Mouse (Mus musculus) lung, postnatal 4 days (tissue): ENCODE measurements at regions not wholly inside any gene's neighbourhood (a gene's known extent, or its start where the extent isn't known, plus 50 kb on each side); places are given as distances from the start of the nearest gene placed in this dataset.

Experiments
- DNase-seq, 2 experiments: peaks; one replicate each; pipeline ENCODE4 v3.0.0; 2021

DNA sequence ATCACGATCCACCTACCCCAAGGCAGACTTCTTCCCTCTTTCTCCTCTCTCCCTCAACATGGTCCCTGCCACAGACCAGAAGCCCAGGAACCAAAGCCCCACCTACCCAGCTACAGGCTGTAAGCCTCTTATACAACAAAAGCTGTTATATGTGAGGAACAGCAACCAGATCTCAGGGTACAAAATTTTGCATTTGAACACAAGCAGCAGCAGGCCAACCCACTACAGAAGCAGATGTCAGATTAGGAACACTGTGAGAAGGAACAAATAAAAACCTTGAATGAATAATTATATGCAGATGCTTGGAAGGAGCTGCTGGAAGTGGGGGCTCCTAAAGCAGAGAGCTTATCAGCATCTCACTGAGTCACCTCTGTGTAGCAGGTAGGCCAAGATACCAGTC is 444.8 kb downstream of the Tox3 start:
- no peak for DNase-seq

DNA sequence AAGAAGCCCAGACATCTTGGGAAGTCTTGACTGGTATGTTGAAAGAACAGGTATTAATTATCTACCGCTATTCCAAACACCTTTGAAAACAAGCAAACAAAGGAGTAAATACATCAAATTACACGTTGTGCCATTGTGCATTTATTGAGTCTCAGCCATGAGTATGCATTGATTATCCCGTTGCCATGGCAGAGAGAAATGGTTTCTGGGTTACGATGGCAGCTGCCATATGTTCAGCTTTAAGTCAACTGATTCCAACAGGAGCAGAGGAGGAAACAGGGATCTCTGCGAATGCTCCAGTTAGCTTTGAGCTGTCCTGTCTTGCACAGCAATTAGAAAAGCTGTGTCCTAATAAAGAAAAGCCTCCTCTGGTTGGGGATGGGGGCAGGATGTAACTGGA is 475.4 kb downstream of the Tox3 start:
- DNase-seq, result no peak

DNA sequence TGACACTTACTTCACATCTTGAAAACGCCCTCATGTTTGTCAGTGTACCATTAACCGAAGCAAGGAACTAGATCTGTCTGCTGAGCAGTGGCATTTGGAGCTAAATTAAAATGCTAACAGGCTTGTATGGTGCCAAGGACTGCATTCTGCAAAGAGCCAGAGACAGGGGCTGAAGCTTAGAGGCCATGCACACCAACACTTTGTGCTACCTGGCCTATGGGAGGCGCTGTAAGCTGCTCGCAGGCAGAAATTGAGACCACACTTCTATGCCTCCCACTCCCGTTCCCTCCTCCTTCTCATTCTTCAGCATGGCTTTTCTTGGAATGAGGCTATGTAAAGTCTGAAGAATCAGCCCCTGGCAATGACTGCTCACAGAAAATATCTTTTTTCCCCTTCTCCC is 476.2 kb downstream of the Tox3 start:
- no peak for DNase-seq

DNA sequence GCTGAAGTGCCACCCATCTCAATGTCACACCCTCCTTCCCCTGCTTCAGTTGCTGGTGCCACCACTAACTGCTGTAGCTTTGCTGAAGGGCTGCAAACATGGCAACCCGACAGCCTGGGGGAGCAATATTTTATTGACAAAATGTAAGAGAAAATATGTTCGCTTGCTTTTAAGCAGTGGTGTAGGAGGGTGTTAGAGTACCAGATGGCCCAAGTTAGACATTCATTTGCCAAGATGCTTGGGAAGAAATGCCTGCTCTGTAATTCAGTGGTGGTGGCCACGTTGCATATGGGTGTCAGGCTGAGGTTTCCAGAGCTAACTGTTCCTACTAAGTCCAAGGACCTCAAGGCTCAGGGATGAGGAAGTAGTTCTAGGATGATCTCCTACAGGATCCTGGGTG is 488.3 kb downstream of the Tox3 start:
- no peak for DNase-seq

DNA sequence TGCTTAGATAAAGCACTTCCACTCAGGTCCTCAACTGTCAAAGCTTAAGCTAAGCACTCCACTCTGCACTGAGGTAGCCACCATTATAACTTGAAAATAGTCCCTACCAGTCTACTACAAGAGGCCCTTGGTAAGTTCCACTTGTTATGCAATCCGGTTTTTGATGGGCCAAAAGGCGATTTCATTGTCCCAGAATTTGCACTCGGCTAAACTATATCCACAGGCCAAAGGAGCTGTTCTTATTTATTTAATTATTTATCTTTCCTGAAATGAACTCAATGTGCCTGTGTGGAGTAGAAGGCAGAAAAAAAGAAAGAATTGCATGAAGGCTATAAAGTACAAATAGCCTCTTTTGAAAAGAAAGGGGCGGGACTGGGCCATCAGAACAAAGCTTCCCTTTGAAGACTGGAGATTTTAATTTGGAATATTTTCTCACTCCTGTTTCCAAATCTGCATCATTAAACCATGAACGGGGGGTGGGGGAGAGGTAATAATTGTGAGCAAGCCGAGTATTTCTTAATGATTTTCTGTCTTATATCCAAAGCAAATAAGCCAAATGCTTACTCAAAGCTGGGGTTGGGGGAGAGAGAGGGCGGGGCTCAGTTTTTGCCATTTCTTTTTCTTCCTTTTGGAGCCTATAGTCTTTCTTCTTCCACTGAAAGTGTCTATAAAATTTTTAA is 489.3 kb downstream of the Tox3 start:
- DNase-seq, result no peak

DNA sequence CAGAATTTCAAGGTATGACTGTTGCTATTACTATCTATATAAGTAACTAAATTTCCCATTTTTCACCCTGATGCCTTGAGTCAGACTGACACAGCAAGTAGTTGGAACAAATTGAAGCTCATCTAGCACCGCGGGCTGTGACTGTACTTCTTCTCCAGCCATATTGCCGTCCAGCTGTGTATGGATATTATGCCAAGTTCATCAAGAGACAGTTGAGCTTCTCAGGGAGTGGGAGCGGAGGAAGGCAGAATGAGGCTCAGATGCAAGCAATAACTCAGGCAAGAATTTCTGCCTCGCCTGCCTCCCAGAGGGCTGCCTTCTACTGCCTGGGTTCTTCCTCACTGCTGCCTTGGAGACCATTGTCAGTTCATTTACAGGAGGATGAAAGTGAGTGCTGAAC is 492.6 kb downstream of the Tox3 start:
- no peak for DNase-seq

DNA sequence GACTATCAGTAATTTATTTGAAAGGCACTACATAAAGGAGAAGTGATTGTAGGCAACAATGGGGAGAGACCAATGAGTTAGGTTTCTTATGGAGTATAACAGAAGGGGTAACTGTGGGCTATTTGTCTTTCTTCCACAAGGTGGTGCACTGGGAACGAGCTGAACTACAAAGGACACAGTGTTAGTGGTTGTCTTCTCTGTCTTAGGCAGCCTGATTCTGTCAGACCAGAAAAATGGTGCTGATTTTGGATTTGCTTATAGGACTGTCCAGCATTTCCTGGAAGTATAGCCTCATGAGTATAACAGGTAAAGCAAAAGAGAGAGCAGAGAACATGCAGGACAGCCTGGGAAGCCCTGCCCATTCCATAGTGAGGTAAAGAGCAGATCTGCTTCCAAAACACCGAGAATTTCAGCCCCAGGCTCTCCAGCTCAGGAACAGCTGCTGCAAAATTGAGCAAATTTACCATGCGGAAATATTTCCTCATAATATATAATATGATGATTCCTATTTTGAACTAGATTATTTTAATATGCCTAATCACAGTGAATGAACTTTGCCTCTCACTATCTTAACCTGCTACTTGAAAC is 497.8 kb downstream of the Tox3 start:
- DNase-seq, result peak in 1 of 2 experiments; percentile 40

DNA sequence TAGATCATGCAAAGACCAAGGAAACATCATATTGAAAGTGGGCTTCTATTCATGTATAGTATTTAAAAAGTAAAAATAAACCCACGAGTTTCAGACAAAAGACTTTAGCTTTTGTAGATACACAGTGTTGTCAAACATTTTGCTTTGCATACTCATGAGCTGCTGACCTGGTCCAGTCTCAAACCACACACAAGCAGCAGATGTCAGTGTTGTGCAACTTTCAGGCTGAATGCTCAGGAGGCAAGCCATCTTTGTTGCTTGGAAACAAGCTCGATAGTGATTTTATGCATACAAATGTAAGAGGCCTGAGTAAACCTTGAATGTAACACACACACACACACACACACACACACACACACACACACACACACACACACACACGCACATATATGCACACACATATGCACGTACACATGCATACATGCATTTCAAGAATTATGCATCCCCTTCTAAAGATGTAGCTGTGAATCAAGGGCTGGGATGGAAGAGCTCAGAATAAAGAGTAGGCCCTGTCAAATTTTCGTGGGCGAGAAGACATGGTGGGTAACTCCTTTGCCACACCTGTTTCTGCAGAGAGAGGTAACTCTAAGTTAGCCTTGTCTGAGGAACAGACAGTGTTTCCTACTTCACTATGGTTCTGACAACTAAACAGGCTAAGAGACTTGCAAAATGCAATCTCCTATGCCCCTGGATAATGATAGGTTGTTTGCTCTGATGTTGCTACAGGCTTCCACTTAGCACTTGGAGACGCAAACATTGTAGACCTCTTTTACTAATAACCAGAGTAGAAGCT is 498.5 kb downstream of the Tox3 start:
- peak; percentile 19 to 22 for DNase-seq

DNA sequence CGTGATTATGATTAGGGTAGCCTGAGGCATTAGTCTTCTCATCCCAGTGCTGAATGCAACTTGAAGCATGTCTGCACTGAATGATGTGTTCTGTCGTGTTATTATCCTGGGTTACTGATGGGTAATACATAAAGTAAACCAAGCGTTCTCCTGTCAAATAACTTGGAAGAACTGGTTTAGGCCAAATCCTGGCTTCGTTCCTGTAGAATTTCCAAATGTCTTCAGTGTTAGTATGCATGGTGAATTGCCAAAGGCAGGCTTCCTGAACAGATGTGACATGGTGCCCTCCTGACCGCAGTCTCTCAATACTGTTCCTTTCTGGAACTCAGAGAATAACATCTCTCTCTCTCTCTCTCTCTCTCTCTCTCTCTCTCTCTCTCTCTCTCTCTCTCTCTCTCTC is 509.6 kb downstream of the Tox3 start:
- DNase-seq, result no peak

DNA sequence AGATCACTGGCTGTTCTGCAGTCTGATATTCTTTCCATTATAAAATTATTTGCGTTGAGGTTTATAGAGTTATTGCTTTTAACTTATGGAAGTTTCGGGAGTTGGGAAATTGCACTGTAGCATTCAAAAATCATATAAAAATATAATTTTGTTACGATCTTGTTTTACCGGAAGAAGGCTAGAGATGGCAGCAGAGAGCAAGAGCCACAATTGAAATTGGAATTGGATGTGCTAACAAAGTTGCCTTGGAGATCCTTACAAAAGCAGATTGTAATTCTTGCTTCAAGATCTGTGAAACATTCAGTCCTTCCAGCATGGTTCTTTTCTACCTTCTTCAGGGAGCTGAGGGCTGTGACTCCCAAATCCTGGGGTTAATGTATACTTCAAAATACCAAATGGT is 514.4 kb downstream of the Tox3 start:
- no peak for DNase-seq

DNA sequence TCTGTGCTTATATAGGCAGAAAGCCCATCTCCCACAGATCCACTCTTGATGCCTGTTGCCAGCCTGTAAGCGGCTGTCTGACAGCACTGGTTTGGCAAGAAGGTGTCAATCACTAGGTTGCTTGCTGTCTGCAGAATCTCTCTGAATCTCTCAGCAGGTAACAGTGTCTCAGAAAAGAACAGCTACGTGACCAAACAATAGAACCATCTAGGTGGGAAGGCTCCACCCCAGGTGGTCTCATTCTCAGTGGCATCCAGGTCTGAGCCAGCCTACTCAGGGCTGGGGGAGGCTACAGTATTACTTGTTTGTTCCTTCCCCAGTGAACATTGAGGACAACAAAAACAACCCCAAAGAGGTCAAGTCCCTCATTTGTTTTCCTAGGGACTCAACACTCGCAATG is 523.6 kb downstream of the Tox3 start:
- DNase-seq, result no peak

DNA sequence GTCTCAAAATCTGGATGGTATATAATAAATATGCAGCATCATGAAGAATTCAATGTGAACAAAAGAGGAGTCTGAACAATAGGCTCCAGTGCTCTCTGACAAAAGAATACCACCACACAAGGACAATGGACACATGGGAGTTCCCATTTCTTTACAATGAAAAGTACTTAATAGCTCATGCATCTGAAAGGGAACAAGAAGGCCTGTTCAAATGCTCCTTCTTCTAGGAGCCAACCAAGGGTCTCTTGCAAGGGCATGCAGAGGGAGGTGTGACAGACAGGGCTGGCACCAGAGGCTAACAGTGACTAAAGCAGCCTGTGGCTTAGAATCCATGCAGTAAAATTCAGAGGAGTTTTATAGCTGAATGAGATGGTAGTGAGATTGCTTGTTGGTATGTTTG is 524.5 kb downstream of the Tox3 start:
- DNase-seq, result no peak

DNA sequence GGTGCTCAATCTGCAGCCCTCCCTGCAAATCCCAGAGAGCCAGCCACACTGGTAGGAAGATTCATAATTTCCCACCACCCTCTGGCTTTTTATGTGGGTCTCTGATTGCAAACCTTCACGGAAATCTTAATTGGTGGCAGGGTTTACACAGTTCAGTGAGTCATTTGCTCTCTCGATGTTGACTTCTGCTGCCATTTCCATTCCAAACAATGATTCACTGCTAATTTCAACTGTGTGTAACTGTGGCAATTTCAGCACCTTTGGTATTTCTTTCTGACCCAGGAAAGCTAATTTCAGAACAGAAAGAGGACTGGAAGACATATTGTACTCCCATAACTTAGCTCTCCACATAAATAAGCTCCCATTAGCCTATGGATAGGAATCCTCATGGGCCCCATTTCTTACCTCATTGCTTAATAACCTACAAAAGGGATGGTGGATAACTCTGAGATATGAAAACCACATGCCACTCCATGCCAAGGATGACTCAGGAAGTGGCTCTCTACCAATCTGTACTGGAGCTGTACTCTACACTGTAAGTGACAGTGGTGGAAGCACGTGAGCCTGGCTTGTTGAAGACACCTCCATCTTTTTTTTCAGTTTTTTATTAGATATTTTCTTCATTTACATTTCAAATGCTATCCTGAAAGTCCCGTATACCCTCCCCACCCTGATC is 536.0 kb downstream of the Tox3 start:
- no peak for DNase-seq

DNA sequence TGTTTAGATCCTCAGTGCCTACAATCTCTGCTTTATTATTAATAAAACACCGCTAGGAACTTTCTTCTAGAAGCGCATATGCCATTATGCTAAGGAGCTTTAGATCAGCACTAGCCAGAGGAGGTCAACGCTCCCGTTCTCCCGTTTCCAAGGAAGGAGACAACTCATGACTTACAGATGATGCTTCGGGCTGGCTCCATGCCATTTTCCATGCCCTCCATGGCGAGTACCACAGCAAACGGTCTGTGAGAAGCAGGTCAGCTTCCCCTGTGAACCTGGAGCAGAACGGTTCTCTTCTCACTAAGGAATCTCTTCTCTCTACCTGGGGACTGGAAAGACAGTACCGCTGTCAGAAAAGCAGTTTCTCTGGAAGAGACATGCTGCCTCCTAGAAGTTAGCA is 559.8 kb downstream of the Tox3 start:
- DNase-seq, result no peak

DNA sequence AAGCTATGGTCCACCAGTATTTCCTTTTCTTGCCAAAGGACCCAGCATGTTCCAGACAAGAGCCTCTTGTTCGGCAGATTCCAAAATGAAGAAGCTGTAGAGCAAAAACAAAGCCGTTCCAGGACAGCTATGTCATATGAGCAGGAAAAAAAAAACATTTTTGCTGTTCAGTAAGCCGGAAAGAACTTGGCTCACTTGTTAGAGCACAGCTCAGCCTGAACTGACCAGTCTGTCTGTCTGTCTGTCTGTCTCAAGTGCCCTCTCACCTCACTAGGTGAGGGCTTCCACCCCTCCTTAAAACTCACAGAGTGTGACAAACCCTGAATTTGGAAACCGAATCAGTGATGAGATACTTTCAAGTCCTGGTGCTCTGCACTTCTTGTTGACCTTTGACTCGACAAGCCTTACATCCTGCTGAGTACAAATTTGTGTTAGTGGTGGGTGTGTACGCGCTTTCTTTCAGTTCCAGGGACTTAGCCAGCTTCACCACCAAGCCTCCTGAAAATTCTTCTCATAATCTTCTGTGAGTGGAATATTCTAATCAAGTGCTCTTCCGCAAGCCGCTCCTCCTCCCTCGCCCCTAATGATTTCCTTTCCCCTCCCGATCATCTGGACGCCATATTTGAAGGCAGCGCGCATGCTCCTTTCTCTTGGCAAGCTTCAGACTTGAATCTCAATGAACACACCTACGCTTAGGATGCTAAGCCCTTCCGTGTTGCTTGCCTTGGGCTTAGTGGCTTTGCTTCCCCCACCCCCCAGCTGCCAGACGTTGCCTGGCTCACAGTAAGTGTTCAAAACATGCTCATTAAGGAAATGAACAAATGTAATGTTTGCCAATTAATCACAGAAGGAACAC is 560.9 kb downstream of the Tox3 start:
- DNase-seq, result no peak

DNA sequence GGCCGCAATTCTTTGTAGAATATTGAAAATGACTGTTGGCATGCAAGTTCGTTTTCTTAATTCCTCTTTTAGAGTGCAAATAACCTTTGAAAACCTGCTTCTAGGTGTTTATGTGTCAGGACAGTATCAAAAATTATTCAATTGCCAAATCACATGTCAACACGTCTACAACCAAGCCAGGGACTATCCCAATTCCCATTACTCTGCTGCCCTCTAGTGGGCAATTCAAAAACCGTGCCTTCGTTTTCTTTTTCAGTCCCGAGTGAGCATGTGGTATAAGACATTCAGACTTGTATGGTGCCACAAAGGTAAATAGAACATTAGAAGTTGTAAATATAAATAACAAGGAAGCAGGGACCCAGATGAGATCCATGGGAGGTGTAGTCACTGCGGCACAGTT is 563.1 kb downstream of the Tox3 start:
- DNase-seq, result peak in 1 of 2 experiments; percentile 68

DNA sequence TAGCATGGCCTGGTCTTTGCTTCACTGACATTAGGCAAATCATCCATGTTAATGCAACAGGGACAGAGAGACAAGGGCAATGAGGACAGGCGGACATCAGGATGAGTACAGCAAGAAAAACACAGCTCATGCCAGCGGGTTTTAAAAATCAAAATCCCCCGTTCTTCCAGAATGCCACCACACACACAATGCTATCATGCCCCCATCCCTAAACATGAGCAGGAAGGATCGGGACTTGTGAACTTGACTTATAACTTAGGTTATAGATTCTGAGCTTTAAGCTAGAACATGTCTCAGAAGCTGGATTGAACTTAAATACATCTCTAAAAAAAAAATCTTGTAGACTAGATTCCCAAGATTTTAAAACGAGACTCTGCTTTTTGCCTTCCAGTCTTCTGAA is 564.8 kb downstream of the Tox3 start:
- DNase-seq, result no peak

DNA sequence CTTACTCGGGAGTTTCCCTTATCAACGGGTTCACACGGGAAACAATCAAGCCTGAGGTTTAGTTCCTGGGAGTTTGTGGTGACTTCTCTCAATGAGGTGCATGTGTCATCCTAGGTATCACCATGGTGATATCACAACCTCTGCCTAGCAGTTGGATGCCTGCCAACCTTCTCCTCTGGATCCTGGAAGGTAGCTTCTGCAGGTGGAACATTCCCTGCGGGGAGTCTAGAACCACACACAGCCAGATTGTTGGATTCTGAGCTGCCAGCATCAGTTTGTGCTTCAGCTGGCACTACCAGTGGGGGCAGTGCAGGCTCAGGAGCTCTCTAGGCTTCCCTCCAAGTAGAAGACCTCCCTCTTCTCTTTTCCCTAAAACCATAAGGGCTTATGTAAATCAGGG is 581.8 kb downstream of the Tox3 start:
- DNase-seq, result no peak

DNA sequence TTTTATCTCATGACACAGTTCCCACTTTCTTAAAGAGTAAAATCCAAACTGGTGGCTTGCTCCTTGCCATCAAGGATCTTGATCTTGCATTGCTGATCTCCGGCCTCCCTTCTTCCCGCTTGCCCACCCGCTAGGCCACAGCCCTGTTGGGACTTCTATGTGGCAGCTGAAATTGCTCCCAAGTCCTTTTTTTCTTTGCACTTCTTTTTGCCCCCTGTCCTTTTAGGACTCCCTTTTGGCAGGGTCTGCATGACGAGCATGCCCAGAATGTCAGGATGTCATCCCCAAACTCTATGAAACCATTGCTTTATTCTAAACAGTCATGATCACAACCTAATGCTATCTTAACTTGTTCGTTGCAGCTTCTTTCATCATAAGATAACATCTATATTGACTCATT is 588.6 kb downstream of the Tox3 start:
- DNase-seq, result no peak

DNA sequence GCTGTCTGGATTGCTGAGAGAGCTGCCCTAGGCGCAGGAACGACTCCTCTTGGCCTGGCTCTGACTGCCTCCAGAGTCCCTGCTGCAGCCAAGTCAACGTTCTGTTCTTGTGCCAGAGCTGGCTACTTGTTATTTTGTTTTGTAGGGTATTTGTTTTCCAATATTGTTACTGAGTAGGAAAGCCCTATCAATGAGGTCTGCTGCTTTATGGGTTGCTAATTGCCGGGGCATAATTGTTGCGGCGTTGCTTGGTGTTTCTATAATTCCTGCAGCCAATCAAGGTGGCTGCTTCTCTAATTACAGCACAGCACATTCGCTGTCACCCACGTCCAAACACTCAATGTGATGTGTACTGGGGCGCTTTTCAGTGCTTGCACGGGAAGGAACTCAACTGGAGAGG is 589.4 kb downstream of the Tox3 start:
- DNase-seq, result no peak

DNA sequence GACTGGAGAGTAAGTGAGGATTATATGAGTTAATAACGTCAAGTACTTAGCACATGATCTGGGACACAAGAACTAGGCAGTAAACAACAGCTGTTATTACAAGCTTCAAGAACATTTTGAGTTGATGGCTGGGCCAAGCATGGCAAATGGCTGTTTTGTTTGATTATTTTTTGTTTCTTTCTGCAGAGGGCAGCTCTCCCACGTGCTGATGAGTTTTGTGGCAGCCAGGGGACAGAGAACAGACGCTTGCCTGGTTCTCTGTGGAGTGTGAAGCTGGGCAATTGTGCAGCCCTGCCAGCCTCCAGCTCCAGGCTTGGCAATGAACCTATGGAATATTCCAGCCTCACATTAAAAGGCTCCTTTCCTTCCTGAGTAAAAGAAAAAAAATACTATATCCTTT is 592.2 kb downstream of the Tox3 start:
- no peak for DNase-seq

DNA sequence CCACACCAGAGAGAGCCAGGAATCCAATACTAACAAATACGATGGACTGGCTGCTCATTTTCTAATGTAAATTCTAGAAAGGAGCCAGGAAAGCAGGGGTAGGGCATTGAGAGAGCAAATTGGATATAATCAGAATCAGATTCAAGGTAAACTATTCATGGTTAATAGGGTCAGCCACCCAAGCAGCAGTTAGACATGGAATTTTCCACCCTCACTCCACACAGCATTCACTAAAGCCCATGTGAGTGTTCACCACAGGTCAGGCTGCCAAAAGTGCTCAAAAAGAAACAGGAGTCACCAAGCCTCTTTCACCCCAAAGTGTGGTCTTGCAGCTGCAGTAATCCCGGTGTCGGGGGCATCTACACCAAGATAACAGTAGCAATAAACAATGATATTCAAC is 596.9 kb downstream of the Tox3 start:
- no peak for DNase-seq

DNA sequence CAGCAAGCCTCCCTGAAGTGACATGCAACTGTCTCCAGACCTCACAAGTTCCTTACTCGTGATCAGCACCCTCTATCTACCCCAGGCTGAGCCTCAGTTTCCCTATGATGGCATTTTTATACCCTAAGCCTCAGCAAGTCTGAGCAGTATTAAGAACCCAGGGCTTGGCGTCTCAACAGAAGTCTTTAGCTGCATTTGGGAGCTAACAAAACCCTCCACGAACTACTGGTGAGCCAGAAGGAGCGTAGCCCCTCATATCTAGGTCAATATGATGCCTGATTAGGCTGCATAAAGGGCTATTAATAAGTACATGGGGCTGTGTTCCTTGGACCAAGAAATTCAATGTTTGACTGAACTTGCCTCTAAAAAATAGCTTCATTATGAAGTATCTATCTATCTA is 600.4 kb downstream of the Tox3 start:
- no peak for DNase-seq
